Mouse (Mus musculus) lung, postnatal 36 days (tissue): ENCODE results near the gene Gm35315.
"Not testable (repeated sequence)": the region's sequence is repeated elsewhere in the genome, so short reads cannot be mapped to it uniquely, and the experiment has no call there.

Source experiments
- DNase-seq: peaks from one replicate; pipeline ENCODE4 v3.0.0; 2022; ENCODE audit warnings: mixed read lengths

Gene Gm35315

GRCm38 (mm10) chr5:110094030-110094846 is at the start of gene Gm35315:
TSS of gene Gm35315 (minus strand) at chr5:110094420.
- peak; percentile 96 for DNase-seq

DNA sequence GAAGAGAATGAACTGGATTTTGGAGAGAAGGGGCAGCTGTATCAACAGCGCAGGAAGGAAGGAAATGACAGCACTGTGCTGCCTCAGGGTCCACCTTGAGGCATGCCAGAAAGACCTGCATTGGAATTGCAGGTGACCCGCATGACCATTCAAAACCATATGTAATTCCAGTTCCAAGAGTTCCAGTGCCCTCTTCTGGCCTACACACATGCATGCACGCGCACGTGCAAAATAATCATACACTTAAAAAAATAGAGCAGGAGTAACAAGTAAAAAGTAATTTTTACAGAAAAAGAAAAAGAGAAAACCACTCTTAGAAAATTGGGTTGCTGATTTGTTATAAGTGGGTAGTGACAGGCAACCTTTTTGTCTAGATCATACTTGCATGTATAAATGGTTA is 48.8 kb upstream of the Gm35315 start:
- peak; percentile 39 for DNase-seq

DNA sequence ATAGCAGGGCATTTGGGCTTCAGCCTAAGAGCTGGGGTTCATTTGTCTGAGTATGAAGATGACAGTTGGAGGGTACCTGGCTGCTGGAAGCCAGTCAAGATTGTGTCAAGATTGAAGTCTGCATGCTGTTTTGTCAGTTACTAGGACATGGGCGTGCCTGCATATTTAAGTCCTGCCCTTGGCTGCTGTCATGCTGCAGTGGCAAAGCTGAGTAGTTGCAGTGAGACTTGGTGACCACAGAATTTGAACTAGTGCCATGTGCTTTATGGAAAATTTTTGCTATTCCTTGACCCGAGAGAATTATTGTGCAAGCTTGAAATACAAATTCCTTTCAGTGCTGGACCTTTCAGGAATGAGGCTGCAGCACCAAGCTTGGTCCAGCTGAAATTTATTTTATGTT is 48.1 kb upstream of the Gm35315 start:
- DNase-seq: peak; percentile 52

DNA sequence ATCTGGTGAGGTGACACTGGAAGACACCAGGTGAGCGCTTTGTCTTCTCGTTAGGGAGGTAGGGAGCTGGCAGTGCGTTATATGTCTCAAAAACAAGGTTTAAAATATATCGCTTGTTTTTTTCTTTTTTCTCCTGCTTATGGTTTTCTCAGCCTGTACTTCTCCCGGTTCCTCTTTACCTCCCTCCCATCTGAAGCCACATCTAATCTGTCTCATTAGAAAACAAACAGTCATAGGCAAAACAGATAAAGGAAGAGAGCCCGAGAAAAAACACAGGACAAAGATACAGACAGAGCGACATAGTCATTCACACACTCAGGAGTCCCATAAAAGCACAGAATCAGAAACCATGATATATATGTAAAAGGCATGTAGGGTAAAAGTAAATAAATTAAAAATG is 46.2 kb upstream of the Gm35315 start:
- no peak for DNase-seq

DNA sequence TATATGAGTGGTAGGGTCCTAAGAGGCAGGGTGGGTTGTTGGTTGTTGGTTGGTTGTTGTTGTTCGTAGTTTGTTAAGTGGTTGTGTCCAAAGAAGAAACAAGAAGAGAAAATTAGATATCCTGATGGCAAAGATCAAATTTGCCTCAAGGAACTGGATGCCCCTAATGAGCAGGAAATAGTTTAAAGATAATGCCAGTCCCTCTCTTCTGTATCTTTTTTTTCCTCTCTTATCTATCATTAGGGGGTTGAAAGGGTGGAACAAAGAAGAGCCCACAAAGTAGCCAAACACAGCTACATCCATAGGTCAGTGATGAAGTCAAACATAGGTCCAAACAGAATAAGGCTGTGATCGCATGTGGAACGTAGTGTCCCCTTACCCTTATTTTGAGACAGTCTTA is 45.1 kb upstream of the Gm35315 start:
- DNase-seq: no peak

DNA sequence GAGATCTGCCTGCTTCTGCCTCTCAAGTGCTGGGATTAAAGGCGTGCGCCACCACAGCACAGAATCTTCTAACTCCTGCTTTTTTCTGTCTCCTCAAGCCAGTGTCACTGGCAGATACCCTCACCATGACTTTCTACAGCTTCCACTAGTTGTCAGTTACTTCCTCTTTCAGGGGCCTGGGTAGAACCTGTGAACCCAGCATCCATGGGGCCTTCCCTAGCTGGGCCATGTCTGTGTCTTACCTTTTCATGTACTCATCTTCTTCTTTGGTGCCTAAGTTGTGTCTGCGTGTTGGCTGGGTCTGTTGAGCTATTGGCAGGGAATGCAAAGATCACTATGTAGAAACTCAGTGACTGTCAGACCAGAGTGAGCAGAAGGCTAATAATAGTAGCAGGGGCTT is 43.6 kb upstream of the Gm35315 start:
- no peak for DNase-seq

- peak; percentile 2 for DNase-seq
Measured at GRCm38 (mm10) chr5:110136087-110136464, 41.9 kb upstream of the Gm35315 start.

DNA sequence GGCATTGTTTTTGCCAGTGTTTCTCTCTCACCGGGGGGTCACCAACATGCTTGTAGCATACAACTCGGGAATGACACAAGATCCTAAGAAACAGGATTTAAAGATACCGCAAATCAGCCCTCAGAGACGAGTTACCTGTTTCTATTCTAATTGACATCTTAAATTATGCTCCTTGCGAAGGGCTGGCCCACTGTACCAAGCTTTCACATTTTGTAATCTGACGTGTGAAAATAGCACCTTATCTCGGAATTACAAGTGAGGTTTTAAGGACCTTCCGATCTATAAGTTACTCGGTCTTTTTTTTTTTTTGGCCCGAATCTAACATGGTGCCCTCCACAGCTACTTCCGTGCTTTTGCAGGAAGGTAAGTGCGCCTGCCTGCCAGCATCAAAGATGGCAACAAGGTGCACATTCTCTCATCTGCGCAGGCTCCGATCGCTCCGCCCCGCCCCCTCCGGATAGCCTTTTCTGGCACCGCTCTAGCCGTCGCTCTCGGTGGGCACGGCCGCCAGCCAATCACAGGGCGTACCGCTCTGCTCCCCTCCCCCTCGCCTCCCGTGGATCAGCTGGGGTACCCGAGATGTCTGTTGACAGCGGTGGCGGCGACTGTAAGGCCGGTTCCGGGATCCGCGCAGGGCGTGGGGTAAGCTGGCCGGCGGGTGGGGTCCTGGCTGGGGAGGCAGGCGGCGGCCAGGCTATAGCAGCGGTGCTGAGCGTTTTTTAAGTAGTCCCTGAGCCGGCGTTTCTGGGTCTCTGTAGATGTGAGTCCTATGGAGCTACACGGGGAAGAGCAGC is 41.3 kb upstream of the Gm35315 start, which contains the start of gene Chfr:
Gene Chfr, plus strand, starts transcription at position 550 of the 794 bp plus-strand sequence.
- DNase-seq: peak; percentile 100

GRCm38 (mm10) chr5:110122380-110122779 is 28.2 kb upstream of the Gm35315 start:
- DNase-seq: not testable (repeated sequence)

- DNase-seq: peak; percentile 94
Measured at GRCm38 (mm10) chr5:110109991-110110441, 15.8 kb upstream of the Gm35315 start, which contains the start of gene Zfp605. TSS of gene Zfp605 (plus strand) at chr5:110110092.

GRCm38 (mm10) chr5:110108305-110108628 is 14.0 kb upstream of the Gm35315 start:
- DNase-seq: peak; percentile 98

DNA sequence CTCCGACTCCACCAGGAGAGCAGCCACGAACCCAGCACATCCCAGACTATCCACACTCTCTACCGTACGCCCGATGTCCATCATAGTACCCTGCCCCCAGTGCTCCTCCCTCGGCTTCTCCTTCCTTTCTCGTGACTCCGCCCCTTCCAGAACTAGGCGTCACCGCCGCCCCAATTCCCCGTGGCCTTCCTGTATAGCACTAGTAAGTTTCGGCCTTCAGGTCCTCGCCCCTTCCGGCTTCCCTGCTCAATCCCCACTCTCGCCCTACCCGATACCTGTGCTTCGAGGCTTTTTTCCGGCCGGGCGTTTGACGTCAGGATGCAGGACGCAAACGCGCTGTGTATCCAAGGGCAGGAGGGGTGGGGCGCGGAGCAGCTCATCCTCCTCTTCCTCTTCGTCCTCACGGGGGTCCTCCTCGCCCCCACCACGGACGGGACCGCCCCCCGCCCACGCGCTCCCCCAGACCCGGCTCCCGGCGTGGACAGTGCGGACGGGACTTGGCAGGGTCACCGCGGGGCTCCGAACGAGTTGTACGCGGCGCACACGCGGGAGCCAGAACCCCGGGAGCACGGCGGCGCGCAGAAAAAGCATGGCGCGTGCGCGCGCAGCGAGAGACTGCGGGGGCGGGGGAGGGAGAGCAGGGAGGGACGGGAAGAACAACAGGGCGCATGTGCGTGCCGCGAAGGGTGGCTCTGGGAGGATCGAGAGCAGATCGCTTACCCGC is 13.5 kb upstream of the Gm35315 start, which contains the start of gene Gtpbp6:
Gene Gtpbp6, minus strand, starts transcription at position 617 of the 724 bp plus-strand sequence.
- DNase-seq: peak; percentile 97

DNA sequence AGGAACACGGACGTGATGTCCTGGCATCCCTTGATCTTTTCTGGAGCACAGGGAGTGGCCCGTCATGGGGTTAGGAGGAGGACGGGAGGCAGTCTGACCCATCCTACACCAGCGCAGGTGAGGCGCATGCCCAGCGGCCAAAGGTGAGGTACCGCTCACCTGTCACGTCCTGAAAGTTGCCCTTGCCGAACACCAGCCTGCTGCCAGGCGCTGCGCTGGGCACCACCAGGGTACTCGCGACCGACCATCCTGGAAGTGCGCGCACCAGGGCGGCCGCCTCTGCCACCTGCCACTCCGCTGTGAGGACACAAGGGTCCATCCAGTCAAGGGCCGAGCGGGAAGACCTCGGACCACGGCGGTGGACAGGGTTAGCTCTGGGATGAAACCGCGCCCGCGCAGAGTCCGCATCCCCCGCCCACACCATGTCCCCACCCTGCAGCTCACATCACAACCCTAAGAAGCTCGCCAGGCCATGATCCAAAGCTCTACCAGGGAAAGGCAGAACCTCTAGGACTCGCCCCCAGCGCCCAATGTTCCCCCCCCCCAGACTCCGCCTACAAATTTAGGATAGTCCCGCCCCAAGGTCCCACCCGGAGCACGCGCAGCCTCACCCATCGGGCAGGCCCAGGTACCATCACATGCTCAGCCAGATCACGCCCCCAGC is 12.8 kb upstream of the Gm35315 start:
- no peak for DNase-seq

GRCm38 (mm10) chr5:110106140-110106871 is 12.1 kb upstream of the Gm35315 start:
- no peak for DNase-seq

DNA sequence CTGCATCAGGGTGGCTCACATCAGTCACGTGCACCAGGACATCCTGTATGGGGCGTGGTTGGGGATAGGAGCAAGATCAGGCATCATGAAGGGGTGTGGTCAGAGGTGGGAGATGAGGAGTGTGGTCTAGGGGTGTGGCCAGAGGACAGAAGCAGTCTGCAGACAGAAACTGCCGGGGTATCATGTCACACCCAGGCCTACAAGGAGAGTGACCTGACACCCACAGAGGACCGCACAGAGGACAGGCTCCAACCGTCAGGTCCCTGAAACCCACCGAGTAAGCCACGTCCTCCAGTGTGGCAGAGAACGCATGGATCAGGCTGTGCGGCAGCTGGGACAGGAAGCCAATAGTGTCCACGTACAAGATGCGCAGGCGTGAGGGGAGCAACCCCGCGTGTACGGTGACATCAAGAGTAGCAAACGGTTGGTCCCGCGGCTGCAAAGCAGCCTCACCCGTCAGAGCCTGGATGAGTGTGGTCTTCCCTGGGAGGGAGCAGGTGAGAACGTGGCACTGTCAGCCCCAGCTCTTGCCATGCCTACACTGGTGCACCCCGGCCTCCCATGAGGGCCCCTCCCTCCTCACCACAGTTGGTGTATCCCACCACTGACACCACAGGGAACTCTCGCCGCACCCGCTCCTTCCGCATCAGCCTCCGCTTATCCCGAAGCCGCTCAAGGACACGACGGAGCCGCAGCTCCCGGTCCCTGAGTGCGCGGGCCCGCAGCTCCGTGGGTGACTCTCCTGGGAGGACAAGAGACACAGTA is 10.6 kb upstream of the Gm35315 start:
- DNase-seq: no peak

GRCm38 (mm10) chr5:110103901-110104615 is 9.8 kb upstream of the Gm35315 start:
- no peak for DNase-seq

- no peak for DNase-seq
Measured at GRCm38 (mm10) chr5:110102853-110103625, 8.8 kb upstream of the Gm35315 start.

- no peak for DNase-seq
Measured at GRCm38 (mm10) chr5:110102429-110102828, 8.2 kb upstream of the Gm35315 start.

DNA sequence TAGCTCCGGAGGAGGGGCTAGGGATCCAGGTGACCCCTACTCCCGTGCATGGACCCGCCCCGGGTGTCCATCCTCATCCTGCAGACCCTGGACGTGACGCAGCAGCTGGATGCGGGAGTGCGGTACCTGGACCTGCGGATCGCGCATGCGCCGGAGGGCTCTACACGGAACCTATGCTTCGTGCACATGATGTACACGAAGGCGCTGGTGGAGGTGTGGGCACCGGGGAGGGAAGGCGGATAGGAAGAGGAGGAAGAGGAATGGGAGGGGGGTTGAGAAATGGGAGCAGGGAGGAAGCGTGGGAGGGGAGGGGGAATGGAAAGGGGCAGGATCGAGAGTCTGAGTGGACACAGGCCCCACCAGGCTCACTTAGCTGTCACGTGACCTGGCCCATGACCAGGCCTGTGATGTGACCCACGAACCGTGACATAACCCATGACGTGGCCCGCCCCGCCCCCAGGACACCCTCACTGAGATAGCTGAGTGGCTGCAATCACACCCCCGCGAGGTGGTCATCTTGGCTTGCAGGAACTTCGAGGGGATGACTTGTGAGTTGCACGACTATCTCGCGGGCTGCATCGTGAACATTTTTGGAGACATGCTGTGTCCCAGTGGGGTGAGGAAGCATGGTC is 7.6 kb upstream of the Gm35315 start:
- DNase-seq: peak; percentile 35
